Mouse (Mus musculus) midbrain, embryonic 14.5 days (tissue): Measurements from ENCODE around the gene Ctdspl. TPM values are rescaled to one million over a fixed set of nuclear protein-coding genes. Genes with fewer than 3 reads are reported as not detected.

Source experiments
- ATAC-seq: fragments of 200-750 bp; cut with Nextera tagmentation; 2 replicates; pipeline ENCODE4 v1.8.0; 2017; ENCODE audit warnings: moderate number of reproducible peaks, moderate library complexity; ENCODE audit not compliant: low FRiP score, low TSS enrichment
- DNase-seq: peaks from one replicate; pipeline ENCODE4 v3.0.0-alpha.2; 2015
- H3K27ac ChIP-seq: fragments of 300-500 bp; sonication (generic); replicated peaks from 2 replicates; pipeline ENCODE4 v1.5.1; 2014; ENCODE audit warnings: mild to moderate bottlenecking, low read depth, low read length, moderate library complexity
- H3K27me3 ChIP-seq: fragments of 300-500 bp; sonication (generic); 2 replicates; pipeline ENCODE4 v1.6.1; 2014; ENCODE audit warnings: low read length, control low read depth, mixed read lengths; ENCODE audit not compliant: control insufficient read depth, insufficient read depth
- H3K36me3 ChIP-seq: fragments of 300-500 bp; sonication (generic); 2 replicates; pipeline ENCODE4 v1.6.1; 2014; ENCODE audit warnings: low read length, control low read depth; ENCODE audit not compliant: control insufficient read depth, insufficient read depth
- H3K4me1 ChIP-seq: fragments of 300-500 bp; sonication (generic); 2 replicates; pipeline ENCODE4 v1.6.1; 2014; ENCODE audit warnings: mild to moderate bottlenecking, antibody characterized with exemption, low read length, control low read depth; ENCODE audit not compliant: control insufficient read depth, insufficient read depth
- H3K4me2 ChIP-seq: fragments of 300-500 bp; sonication (generic); 2 replicates; pipeline ENCODE4 v1.6.1; 2014; ENCODE audit warnings: mild to moderate bottlenecking, low read length, moderate library complexity
- H3K4me3 ChIP-seq: fragments of 300-500 bp; sonication (generic); replicated peaks from 2 replicates; pipeline ENCODE4 v1.5.1; 2014; ENCODE audit warnings: low read depth, low read length
- H3K9ac ChIP-seq: fragments of 300-500 bp; sonication (generic); replicated peaks from 2 replicates; pipeline ENCODE4 v1.6.1; 2014; ENCODE audit warnings: mild to moderate bottlenecking, low read length, moderate library complexity
- H3K9me3 ChIP-seq: fragments of 300-500 bp; sonication (generic); 2 replicates; pipeline ENCODE4 v1.6.1; 2016; ENCODE audit warnings: low read length, control low read depth, mixed read lengths; ENCODE audit not compliant: control insufficient read depth
- WGBS: fragments of 180-500 bp; shearing (Covaris S2); extraction: QIAGEN DNeasy Blood & Tissue Kit; methylation state at CpG from one replicate; pipeline ENCODE4 v1.1.7; 2014; 5-methylcytosine and 5-hydroxymethylcytosine counted together
- polyA plus RNA-seq: library from polyadenylated mRNA; unstranded; fragments of >200 nt; fragmentation: Nextera tagmentation; extraction: Ambion mirVana; gene quantifications from 2 replicates; pipeline ENCODE4 v1.2.1, GENCODE M21; 2014

Ctdspl gene
- polyA plus RNA-seq, 1 experiment from 2014 or later, result 8.2 TPM

DNA sequence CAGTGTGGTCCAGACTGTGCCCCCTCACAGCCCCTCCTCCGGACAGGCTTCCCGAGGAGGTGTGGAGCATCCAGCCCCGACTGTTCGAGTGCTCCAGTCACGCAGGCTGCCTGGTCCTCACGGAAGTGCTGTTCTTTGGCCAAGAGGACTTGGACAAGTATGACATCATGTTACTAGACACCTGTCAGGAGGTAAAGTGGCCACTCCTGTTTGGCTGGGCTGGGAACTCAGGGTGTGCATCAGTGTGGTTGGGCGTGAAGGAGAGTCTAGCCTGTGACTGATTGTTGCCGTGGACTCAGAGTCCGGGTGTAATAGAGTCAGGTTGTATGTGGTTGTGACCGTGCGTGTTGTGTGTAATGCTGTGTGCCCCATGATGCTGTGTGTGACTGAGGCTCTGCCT is 142.0 kb downstream of the Ctdspl start:
- Histone ChIP-seq H3K36me3 (peaks cover 6% of the 10 kb centered on the region), H3K9me3 (no peaks in the 10 kb centered on the region), H3K27ac (no peak overlapping the region), H3K4me1 (no peaks in the 10 kb centered on the region), H3K27me3 (no peaks in the 10 kb centered on the region), H3K4me3 (no peak overlapping the region), H3K4me2 (no peak overlapping the region), H3K9ac (no peak overlapping the region)
- no peak for ATAC-seq
- 89% methylated on average over 11 of the region's 11 CpGs for WGBS
- DNase-seq, result no peak

DNA sequence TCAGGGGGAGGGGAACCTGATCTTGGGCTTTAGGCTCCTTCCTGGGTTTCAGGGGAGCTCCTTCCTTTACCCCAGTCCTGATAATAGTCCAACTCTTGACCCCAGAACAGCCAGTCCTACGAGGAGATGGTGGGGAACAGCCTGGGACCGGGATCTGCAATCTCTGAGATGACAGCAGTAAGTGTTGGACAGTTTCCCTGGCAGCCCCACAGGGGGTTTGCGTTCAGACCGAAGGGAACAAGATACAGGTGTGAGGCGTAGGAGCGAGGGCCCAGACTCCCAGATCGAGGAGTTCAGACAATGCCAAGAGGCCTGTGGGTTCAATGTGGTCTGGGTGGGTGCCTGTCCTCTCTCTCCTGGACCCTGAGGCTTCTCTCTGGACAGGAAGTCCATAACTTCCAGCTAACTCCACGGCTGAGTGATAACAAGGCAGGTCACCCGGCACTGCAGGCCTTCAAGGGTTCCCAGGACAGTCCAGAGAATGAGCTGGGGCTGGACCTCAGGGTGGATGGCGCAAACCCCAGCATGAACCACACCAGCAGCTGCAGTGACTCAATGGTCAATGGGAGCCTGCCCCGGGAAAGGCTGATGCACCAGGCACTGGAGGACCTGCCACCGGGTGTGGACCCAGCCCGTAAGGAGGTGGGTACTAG is 144.0 kb downstream of the Ctdspl start:
- Histone ChIP-seq H3K27ac (no peak overlapping the region), H3K9ac (no peak overlapping the region), H3K36me3 (peaks cover 19% of the 10 kb centered on the region), H3K4me1 (no peaks in the 10 kb centered on the region), H3K27me3 (no peaks in the 10 kb centered on the region), H3K4me2 (no peak overlapping the region), H3K4me3 (no peak overlapping the region), H3K9me3 (no peaks in the 10 kb centered on the region)
- WGBS, result 89% methylated on average over 13 of the region's 13 CpGs
- DNase-seq (no peak), ATAC-seq (no peak)

DNA sequence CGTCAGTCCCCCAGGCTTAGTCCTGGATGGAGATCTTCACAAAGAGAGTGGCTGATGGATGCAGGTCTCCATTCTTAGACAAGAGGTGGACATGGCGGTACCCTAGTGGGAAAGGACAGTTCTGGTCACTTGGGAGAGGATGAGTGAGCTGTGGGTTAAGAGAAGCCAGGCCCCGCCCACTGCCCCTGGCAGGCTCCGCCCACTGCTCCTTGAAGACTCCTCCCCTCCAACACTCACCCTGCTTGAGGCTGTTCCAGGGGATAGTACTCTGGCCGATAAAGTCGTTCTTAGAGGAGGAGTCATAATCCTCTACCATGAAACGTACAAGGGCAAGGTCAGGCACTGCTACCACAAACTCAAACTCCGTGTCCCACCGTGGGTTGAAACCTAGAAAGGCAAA is 145.5 kb downstream of the Ctdspl start:
- 84% methylated on average over 9 of the region's 9 CpGs for WGBS
- H3K36me3 ChIP-seq, result peaks cover 22% of the 10 kb centered on the region
- H3K4me1 ChIP-seq, result no peaks in the 10 kb centered on the region
- H3K27me3 ChIP-seq, result no peaks in the 10 kb centered on the region
- no peak overlapping the region for H3K27ac ChIP-seq
- H3K9me3 ChIP-seq, result no peaks in the 10 kb centered on the region
- H3K9ac ChIP-seq, result no peak overlapping the region
- DNase-seq (no peak), ATAC-seq (no peak)
- H3K4me3 ChIP-seq, result no peak overlapping the region
- no peak overlapping the region for H3K4me2 ChIP-seq

GRCm38 (mm10) chr9:119073184-119073895 is 147.1 kb downstream of the Ctdspl start:
- no peak overlapping the region for H3K4me3 ChIP-seq
- ATAC-seq, result no peak
- WGBS, result 89% methylated on average over 15 of the region's 15 CpGs
- no peaks in the 10 kb centered on the region for H3K27me3 ChIP-seq
- no peak overlapping the region for H3K9ac ChIP-seq
- no peak overlapping the region for H3K4me2 ChIP-seq
- H3K9me3 ChIP-seq, result no peaks in the 10 kb centered on the region
- peaks cover 22% of the 10 kb centered on the region for H3K36me3 ChIP-seq
- H3K4me1 ChIP-seq, result no peaks in the 10 kb centered on the region
- no peak for DNase-seq
- no peak overlapping the region for H3K27ac ChIP-seq

- ATAC-seq, result no peak
- 79% methylated on average over 16 of the region's 16 CpGs for WGBS
These were observed 149.4 kb downstream of the Ctdspl start for GRCm38 (mm10) chr9:119075685-119076084.

GRCm38 (mm10) chr9:119080040-119080675 is 153.9 kb downstream of the Ctdspl start:
- no peaks in the 10 kb centered on the region for H3K9me3 ChIP-seq

More at GRCm38 (mm10) chr9:119075685-119076084, 149.4 kb downstream of the Ctdspl start:
- Histone ChIP-seq H3K27me3 (no peaks in the 10 kb centered on the region), H3K9ac (no peak overlapping the region), H3K36me3 (peaks cover 22% of the 10 kb centered on the region), H3K9me3 (no peaks in the 10 kb centered on the region), H3K4me2 (no peak overlapping the region), H3K4me1 (no peaks in the 10 kb centered on the region), H3K27ac (no peak overlapping the region), H3K4me3 (no peak overlapping the region)
- no peak for DNase-seq

GRCm38 (mm10) chr9:119082039-119082438 is 155.8 kb downstream of the Ctdspl start:
- no peak overlapping the region for H3K9ac ChIP-seq
- H3K36me3 ChIP-seq, result no peaks in the 10 kb centered on the region
- WGBS, result 2% methylated on average over 8 of the region's 8 CpGs
- peak; percentile 75 for DNase-seq
- no peaks in the 10 kb centered on the region for H3K9me3 ChIP-seq
- H3K4me1 ChIP-seq, result peaks cover 14% of the 10 kb centered on the region; the same call in 1 of the 2 replicates
- peak; percentile 85 for ATAC-seq
- no peaks in the 10 kb centered on the region for H3K27me3 ChIP-seq
- H3K4me2 ChIP-seq, result no peak overlapping the region
- no peak overlapping the region for H3K4me3 ChIP-seq
- peak overlapping the region; percentile 79 for H3K27ac ChIP-seq

More at GRCm38 (mm10) chr9:119080040-119080675, 153.9 kb downstream of the Ctdspl start:
- peaks cover 4% of the 10 kb centered on the region; the same call in 1 of the 2 replicates for H3K36me3 ChIP-seq
- 84% methylated on average over 5 of the region's 5 CpGs for WGBS
- H3K4me3 ChIP-seq, result no peak overlapping the region
- no peaks in the 10 kb centered on the region for H3K27me3 ChIP-seq
- H3K27ac ChIP-seq, result no peak overlapping the region
- no peak overlapping the region for H3K9ac ChIP-seq
- H3K4me1 ChIP-seq, result peaks cover 14% of the 10 kb centered on the region; the same call in 1 of the 2 replicates
- H3K4me2 ChIP-seq, result no peak overlapping the region
- DNase-seq, result no peak
- no peak for ATAC-seq

DNA sequence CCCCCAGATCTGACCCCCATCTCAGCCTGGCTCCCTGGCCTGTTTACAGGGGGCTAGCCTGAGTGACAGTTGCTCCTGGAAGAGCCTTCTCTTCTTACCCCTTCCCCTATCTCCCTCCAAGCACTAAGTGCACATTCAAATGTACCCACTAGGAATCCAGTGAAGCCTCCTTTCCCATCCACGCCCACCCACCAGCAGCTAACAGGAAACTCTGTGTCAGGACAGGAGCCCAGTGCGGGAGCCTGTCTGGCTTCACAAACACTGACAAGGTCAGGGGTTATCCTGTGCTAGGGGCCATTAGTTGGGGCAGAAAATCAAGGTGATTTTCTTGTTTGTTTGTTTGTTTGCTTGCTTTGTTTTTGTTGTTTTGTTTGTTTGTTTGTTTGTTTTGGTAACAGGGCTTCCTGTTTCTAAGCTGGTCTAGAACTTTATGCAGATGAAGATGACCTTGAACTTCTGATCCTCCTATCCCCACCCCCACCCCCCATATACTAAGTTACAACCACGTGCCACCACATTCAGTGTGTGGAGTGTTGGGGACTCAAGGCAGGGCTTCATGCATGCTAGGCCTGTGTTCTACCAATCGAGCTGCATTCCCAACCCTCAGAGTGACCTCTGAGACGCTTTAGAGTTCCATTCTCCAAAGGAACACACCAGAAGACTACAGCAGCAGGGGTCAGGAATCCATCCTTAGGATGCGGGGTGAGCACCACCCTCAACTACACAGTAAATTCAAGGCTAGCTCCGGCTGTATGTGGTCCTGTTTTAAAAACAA is 156.6 kb downstream of the Ctdspl start:
- Histone ChIP-seq H3K36me3 (no peaks in the 10 kb centered on the region), H3K9me3 (no peaks in the 10 kb centered on the region), H3K4me3 (no peak overlapping the region), H3K9ac (no peak overlapping the region), H3K27ac (peak overlapping the region; percentile 79), H3K27me3 (no peaks in the 10 kb centered on the region), H3K4me1 (peaks cover 15% of the 10 kb centered on the region), H3K4me2 (no peak overlapping the region)
- peak; percentile 18; the same call in 1 of the 2 replicates for ATAC-seq
- 71% methylated on average over 7 of the region's 7 CpGs for WGBS
- DNase-seq, result no peak
